In the genomic region with DNA sequence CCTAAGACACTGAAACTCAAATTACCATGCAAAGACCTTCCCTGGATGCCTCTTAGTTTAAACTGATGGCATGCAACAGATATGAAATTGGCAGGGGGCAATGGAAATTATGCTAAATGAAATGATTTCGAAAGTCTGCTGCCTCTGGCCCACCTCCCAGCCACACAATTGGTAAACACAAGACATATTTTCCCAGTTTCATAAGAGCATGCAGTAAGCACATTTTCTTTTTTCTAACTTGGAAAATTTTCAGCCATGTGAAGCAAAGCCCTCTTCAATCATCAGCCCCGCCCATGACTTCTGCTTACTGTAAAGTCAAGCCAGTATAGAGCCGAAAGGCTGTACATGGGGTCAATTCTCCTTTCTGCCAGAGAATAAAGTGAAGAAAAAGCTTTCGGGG, we compare ENCODE assay signal across 10 mouse cellular contexts. TPM values are rescaled to one million over a fixed set of nuclear protein-coding genes. Genes with fewer than 3 reads are reported as not detected.
DNase-seq lines count a peak whose midpoint lies in the region; ATAC-seq and TF ChIP-seq lines count a peak whose summit lies in the region.
"Had no signal": no experiment of that assay in that cellular context is flagged by ENCODE, and none has a peak within 500 bp of the region (broad histone marks: within the 10 kb centered on the region; RNA-seq: fewer than 3 reads in every experiment).

No protein-coding gene starts in this region.

- no peak overlapping the region for H3K4me2 ChIP-seq in heart, embryonic 11.5 days
- H3K4me2 ChIP-seq in midbrain, postnatal 0 days (ENCODE audit: low read depth, low read length, poor library complexity, severe bottlenecking), result no peak overlapping the region

- H3K27me3 ChIP-seq in heart, embryonic 11.5 days (ENCODE audit: control insufficient read depth, insufficient read depth, low read length), result no peaks in the 10 kb centered on the region
- H3K27me3 ChIP-seq in midbrain, postnatal 0 days (ENCODE audit: insufficient read depth, low read length), result no peaks in the 10 kb centered on the region
- no peaks in the 10 kb centered on the region for H3K27me3 ChIP-seq in limb, embryonic 10.5 days (ENCODE audit: low read depth, poor library complexity, severe bottlenecking)

- no peak overlapping the region for H3K9ac ChIP-seq in heart, embryonic 11.5 days (ENCODE audit: low read depth, low read length)
- H3K9ac ChIP-seq in midbrain, postnatal 0 days (replicated peaks; ENCODE audit: low read length, poor library complexity, severe bottlenecking), result no peak overlapping the region

- no peaks in the 10 kb centered on the region for H3K36me3 ChIP-seq in heart, embryonic 11.5 days (ENCODE audit: control insufficient read depth, insufficient read depth, low read length)
- H3K36me3 ChIP-seq in midbrain, postnatal 0 days (ENCODE audit: insufficient read depth, low read length), result no peaks in the 10 kb centered on the region
- no peaks in the 10 kb centered on the region for H3K36me3 ChIP-seq in limb, embryonic 10.5 days

- no peak overlapping the region for H3K4me3 ChIP-seq in heart, embryonic 11.5 days (ENCODE audit: low read depth, low read length)
- H3K4me3 ChIP-seq in midbrain, postnatal 0 days (ENCODE audit: low read depth, low read length), result no peak overlapping the region
- H3K4me3 ChIP-seq in limb, embryonic 10.5 days, result no peak overlapping the region

- 79% methylated on average over 4 of the region's 4 CpGs for WGBS in heart, embryonic 11.5 days (ENCODE audit: insufficient replicate concordance)
- 84% methylated on average over 4 of the region's 4 CpGs for WGBS in midbrain, postnatal 0 days
- whole genome bisulfite sequencing in limb, embryonic 10.5 days, result 92% methylated on average over 4 of the region's 4 CpGs

- H3K4me1 ChIP-seq in heart, embryonic 11.5 days (ENCODE audit: control insufficient read depth, insufficient read depth, low read length), result no peaks in the 10 kb centered on the region
- no peaks in the 10 kb centered on the region; the same call in 1 of the 2 replicates for H3K4me1 ChIP-seq in midbrain, postnatal 0 days (ENCODE audit: insufficient read depth, low read length)
- 0 out of 2 replicates have a peak, but pooled peaks cover 8% of the 10 kb centered on the region for H3K4me1 ChIP-seq in limb, embryonic 10.5 days

- peak; percentile 59 for DNase-seq in heart, adult 8-10 months (ENCODE audit: low spot score)
- DNase-seq in gastrocnemius, postnatal 25 days, result peak; percentile 45
- peak; percentile 66 to 78 for DNase-seq in lung, postnatal 4 days
- DNase-seq in midbrain, postnatal 0 days (ENCODE audit: low spot score), result no peak
- DNase-seq in limb, embryonic 10.5 days (ENCODE audit: low spot score), result no peak
- DNase-seq: cerebellum, postnatal 14 days; kidney, adult 18-20 months; left cerebral cortex, postnatal 4 days had no signal

- TF ChIP-seq CTCF in midbrain, postnatal 0 days (IDR thresholded peaks at IDR 0.05), result no peak

- H3K27ac ChIP-seq in heart, embryonic 11.5 days (ENCODE audit: low read depth, low read length), result no peak overlapping the region
- H3K27ac ChIP-seq in midbrain, postnatal 0 days (ENCODE audit: low read depth, low read length), result no peak overlapping the region
- H3K27ac ChIP-seq in limb, embryonic 10.5 days, result no peak overlapping the region

- ATAC-seq in heart, embryonic 11.5 days (replicated peaks; ENCODE audit: insufficient number of reproducible peaks, low FRiP score, low TSS enrichment), result no peak
- 0 out of 2 replicates have a peak, but pooled peaks have one; percentile 10 for ATAC-seq in common myeloid progenitor, adult 5-6 weeks (replicated peaks; ENCODE audit: low read depth, poor library complexity, severe bottlenecking)
- ATAC-seq in midbrain, postnatal 0 days (ENCODE audit: low FRiP score), result no peak

- H3K9me3 ChIP-seq in heart, embryonic 11.5 days (replicated peaks; ENCODE audit: control insufficient read depth, low read length), result no peaks in the 10 kb centered on the region
- no peaks in the 10 kb centered on the region for H3K9me3 ChIP-seq in midbrain, postnatal 0 days (ENCODE audit: low read length)
- H3K9me3 ChIP-seq in limb, embryonic 10.5 days (replicated peaks), result no peaks in the 10 kb centered on the region

RNA-seq across cellular contexts. Expression of a gene that starts 51.5 kb away (rescaled TPM):
- 10 to 100 TPM; 13.6 to 22.8 (median 16.8) TPM for total RNA-seq in heart, adult 8-10 months (2022)
- 2.5 and 2.8 TPM in 2 replicates for polyA plus RNA-seq in heart, embryonic 11.5 days (2014; fragmentation: Nextera tagmentation; extraction: Ambion mirVana)
- total RNA-seq in common myeloid progenitor, adult 5-6 weeks (2017), result 7.6 and 11.4 TPM in 2 replicates
- 1 to 10 TPM; 4.8 to 9.4 TPM for total RNA-seq in gastrocnemius, postnatal 25 days (2021)
- total RNA-seq in midbrain, postnatal 0 days (2014; rRNA removed), result 49.2 and 63.5 TPM in 2 replicates
- 8.0 and 8.6 TPM in 2 replicates for polyA plus RNA-seq in midbrain, postnatal 0 days (2015; fragmentation: Nextera tagmentation; extraction: Ambion mirVana)
- polyA plus RNA-seq in limb, embryonic 10.5 days (2016; fragmentation: Nextera tagmentation; extraction: Ambion mirVana), result 2.3 and 3.2 TPM in 2 replicates

Comparison
In these comparisons a context has a peak if more than half of its experiments do, and no peak if none do; other contexts are left out.
1. DNase-seq: peak in heart, adult 8-10 months (single experiment), gastrocnemius, postnatal 25 days (single experiment) and lung, postnatal 4 days (2 of 2); none in midbrain, postnatal 0 days (single experiment) and limb, embryonic 10.5 days (single experiment).